ENCODE assay signal across 1 mouse cellular context in the genomic region with DNA sequence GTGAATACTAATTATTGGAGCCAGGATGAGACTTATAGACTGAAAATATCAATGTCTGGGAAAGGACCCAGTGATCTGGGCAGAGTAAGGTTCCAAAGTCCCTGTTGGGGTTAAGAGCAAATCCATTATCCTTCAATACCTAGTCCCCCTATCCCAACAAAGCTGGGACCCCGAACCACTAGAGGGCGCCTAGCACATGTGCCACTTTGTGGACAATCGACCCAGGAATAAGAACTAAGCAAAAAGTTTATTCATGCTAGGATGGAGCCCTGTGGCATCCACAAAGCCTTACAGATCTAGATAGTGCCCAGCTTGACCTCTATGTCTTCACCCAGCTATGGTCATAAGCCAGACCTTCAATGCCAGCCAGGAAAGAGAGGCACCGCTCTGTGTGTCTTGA.
TF ChIP-seq lines count a peak whose summit lies in the region.

No protein-coding gene starts in this region.

TF ChIP-seq in CH12.LX, 34 proteins besides CTCF, POLR2A, EP300 and RAD21 (continued from another document):
- TF ChIP-seq MXI1 (IDR thresholded peaks at IDR 0.05; ENCODE audit: low read depth, low read length): 0 out of 2 replicates have a peak, but pooled peaks have one; percentile 29
- TF ChIP-seq ETS1 (conservative IDR thresholded peaks at IDR 0.05; ENCODE audit: low read depth, low read length): no peak
- TF ChIP-seq IRF4 (IDR thresholded peaks at IDR 0.05; ENCODE audit: low read depth, low read length): peak; percentile 58; the same call in 1 of the 2 replicates
- TF ChIP-seq TBP (conservative IDR thresholded peaks at IDR 0.05; ENCODE audit: low read depth, low read length): no peak
- TF ChIP-seq UBTF (IDR thresholded peaks at IDR 0.05; ENCODE audit: low read depth, low read length): no peak
- TF ChIP-seq NELFE (IDR thresholded peaks at IDR 0.05; ENCODE audit: low read depth, low read length): peak; percentile 62; the same call in 1 of the 2 replicates
- TF ChIP-seq USF1 (IDR thresholded peaks at IDR 0.05; ENCODE audit: low read depth, low read length): no peak
- peak; percentile 59; the same call in 1 of the 2 replicates for TF ChIP-seq ZNF384 (IDR thresholded peaks at IDR 0.05; ENCODE audit: low read depth, low read length)
- TF ChIP-seq MAFK (IDR thresholded peaks at IDR 0.05; ENCODE audit: insufficient replicate concordance, low read length): no peak
- TF ChIP-seq MAZ (IDR thresholded peaks at IDR 0.05; ENCODE audit: low read depth, low read length): no peak
- TF ChIP-seq JUND (conservative IDR thresholded peaks at IDR 0.05; ENCODE audit: low read depth, low read length): peak; percentile 41; the same call in 1 of the 2 replicates
- TF ChIP-seq ELF1 (IDR thresholded peaks at IDR 0.05; ENCODE audit: low read depth, low read length): no peak
- TF ChIP-seq JUN (IDR thresholded peaks at IDR 0.05; ENCODE audit: insufficient read depth, low read depth, low read length): no peak
- peak; percentile 98 for TF ChIP-seq SMC3 (IDR thresholded peaks at IDR 0.05; ENCODE audit: low read depth, low read length)
- no peak for TF ChIP-seq CHD2 (IDR thresholded peaks at IDR 0.05; ENCODE audit: low read length)
- no peak for TF ChIP-seq ZKSCAN1 (IDR thresholded peaks at IDR 0.05; ENCODE audit: borderline replicate concordance, low read depth, low read length)
- no peak for TF ChIP-seq ZMIZ1 (IDR thresholded peaks at IDR 0.05; ENCODE audit: low read depth, low read length)
- TF ChIP-seq ZC3H11A (IDR thresholded peaks at IDR 0.05; ENCODE audit: low read depth, low read length): peak; percentile 67
- no peak for TF ChIP-seq KAT2A (IDR thresholded peaks at IDR 0.05; ENCODE audit: insufficient replicate concordance, low read length)
- TF ChIP-seq POLR2AphosphoS2 (IDR thresholded peaks at IDR 0.05; ENCODE audit: low read depth, low read length): no peak
- TF ChIP-seq HCFC1 (IDR thresholded peaks at IDR 0.05; ENCODE audit: low read depth, low read length): no peak
- peak; percentile 79; the same call in 1 of the 2 replicates for TF ChIP-seq MAX (IDR thresholded peaks at IDR 0.05; ENCODE audit: low read length)
- TF ChIP-seq MEF2A (IDR thresholded peaks at IDR 0.05; ENCODE audit: borderline replicate concordance, low read depth, low read length): peak; percentile 9; the same call in 1 of the 2 replicates
- TF ChIP-seq NRF1 (IDR thresholded peaks at IDR 0.05; ENCODE audit: low read depth, low read length): 0 out of 2 replicates have a peak, but pooled peaks have one; percentile 20
- TF ChIP-seq GABPA (IDR thresholded peaks at IDR 0.05; ENCODE audit: insufficient replicate concordance, low read depth, low read length): no peak
- no peak for TF ChIP-seq USF2 (conservative IDR thresholded peaks at IDR 0.05; ENCODE audit: low read depth, low read length)
- TF ChIP-seq PAX5 (IDR thresholded peaks at IDR 0.05; ENCODE audit: low read length): no peak
- TF ChIP-seq BHLHE40 (IDR thresholded peaks at IDR 0.05; ENCODE audit: low read depth, low read length): peak; percentile 52
- peak; percentile 41; the same call in 1 of the 2 replicates for TF ChIP-seq TCF12 (IDR thresholded peaks at IDR 0.05; ENCODE audit: low read depth, low read length)
- TF ChIP-seq E2F4 (IDR thresholded peaks at IDR 0.05; ENCODE audit: insufficient replicate concordance, low read depth, low read length): no peak
- TF ChIP-seq SIN3A (IDR thresholded peaks at IDR 0.05; ENCODE audit: low read length): peak; percentile 68; the same call in 1 of the 2 replicates
